Mouse (Mus musculus): ENCODE measurements at regions not wholly inside any gene's neighbourhood (a gene's known extent, or its start where the extent isn't known, plus 50 kb on each side); places are given as distances from the start of the nearest gene placed in this dataset.

- DNase-seq (ENCODE audit: extremely low read depth): no peak
- Histone ChIP-seq H3K27me3 (replicated peaks) (no peaks in the 10 kb centered on the region), H3K9me3 (replicated peaks; ENCODE audit: low read length) (peaks cover 9% of the 10 kb centered on the region), H3K79me2 (replicated peaks; ENCODE audit: control insufficient read depth, extremely low read depth, insufficient read depth, poor library complexity, severe bottlenecking) (no peaks in the 10 kb centered on the region), H3K9ac (ENCODE audit: insufficient read depth, low read depth) (no peak overlapping the region), H3K4me2 (ENCODE audit: insufficient read depth, low read depth, poor library complexity, severe bottlenecking) (no peak overlapping the region), H3K36me3 (replicated peaks in 1 of 2; ENCODE audit: control insufficient read depth in 1 of 2, insufficient read depth in 1 of 2, low read length in 1 of 2) (no peaks in the 10 kb centered on the region), H3K4me3 (replicated peaks in 1 of 3; ENCODE audit: low read depth in 2 of 3, low read length in 2 of 3, poor library complexity in 1 of 3) (no peak overlapping the region), H3K4me1 (ENCODE audit: control insufficient read depth in 1 of 2, insufficient read depth in 2 of 2) (no peaks in the 10 kb centered on the region), H3K27ac (ENCODE audit: insufficient read depth, low read depth) (no peak overlapping the region)
- dilution Hi-C loops (cut with MboI; ENCODE audit: extremely low pct_ligation_motif_present, extremely low pct_unique_long_range_greater_than_20kb, low sequenced_read_pairs) (no loop called here), in situ Hi-C loops (cut with MboI; ENCODE audit: low pct_ligation_motif_present, low pct_unique_long_range_greater_than_20kb, low sequenced_read_pairs) (no loop called here)
- TF ChIP-seq HCFC1 (IDR thresholded peaks at IDR 0.05; ENCODE audit: low read depth, low read length): no peak
- TF ChIP-seq E2F4 (IDR thresholded peaks at IDR 0.05; ENCODE audit: insufficient replicate concordance, low read depth, low read length): no peak
- TF ChIP-seq KAT2A (IDR thresholded peaks at IDR 0.05; ENCODE audit: insufficient replicate concordance, low read length): no peak
- no peak for TF ChIP-seq POLR2AphosphoS2 (IDR thresholded peaks at IDR 0.05; ENCODE audit: low read depth, low read length)
- no peak for TF ChIP-seq ZNF384 (IDR thresholded peaks at IDR 0.05; ENCODE audit: low read depth, low read length)
- TF ChIP-seq MAX (IDR thresholded peaks at IDR 0.05; ENCODE audit: low read length): no peak
- no peak for TF ChIP-seq IRF4 (IDR thresholded peaks at IDR 0.05; ENCODE audit: low read depth, low read length)
- no peak for TF ChIP-seq POLR2A (IDR thresholded peaks at IDR 0.05; ENCODE audit: low read depth, low read length)
- no peak for TF ChIP-seq MAFK (IDR thresholded peaks at IDR 0.05; ENCODE audit: insufficient replicate concordance, low read length)
- no peak for TF ChIP-seq CTCF (conservative IDR thresholded peaks at IDR 0.05 in 1 of 2, IDR thresholded peaks at IDR 0.05 in 1 of 2; ENCODE audit: low read depth in 2 of 2, low read length in 2 of 2)
- TF ChIP-seq UBTF (IDR thresholded peaks at IDR 0.05; ENCODE audit: low read depth, low read length): no peak
- no peak for TF ChIP-seq ZC3H11A (IDR thresholded peaks at IDR 0.05; ENCODE audit: low read depth, low read length)
- no peak for TF ChIP-seq RCOR1 (conservative IDR thresholded peaks at IDR 0.05; ENCODE audit: low read depth, low read length)
- TF ChIP-seq USF1 (IDR thresholded peaks at IDR 0.05; ENCODE audit: low read depth, low read length): no peak
- no peak for TF ChIP-seq TBP (conservative IDR thresholded peaks at IDR 0.05; ENCODE audit: low read depth, low read length)
- no peak for TF ChIP-seq MAZ (IDR thresholded peaks at IDR 0.05; ENCODE audit: low read depth, low read length)
Measured at GRCm38 (mm10) chr5:147786857-147787256, 61.0 kb upstream of the Flt1 start.

- no peaks in the 10 kb centered on the region for H3K27me3 ChIP-seq (replicated peaks)
- H3K4me2 ChIP-seq (ENCODE audit: insufficient read depth, low read depth, poor library complexity, severe bottlenecking): no peak overlapping the region
- TF ChIP-seq MAX (IDR thresholded peaks at IDR 0.05; ENCODE audit: low read length): no peak
- no peak for TF ChIP-seq NRF1 (IDR thresholded peaks at IDR 0.05; ENCODE audit: low read depth, low read length)
- no peak for TF ChIP-seq MAFK (IDR thresholded peaks at IDR 0.05; ENCODE audit: insufficient replicate concordance, low read length)
- TF ChIP-seq MXI1 (IDR thresholded peaks at IDR 0.05; ENCODE audit: low read depth, low read length): no peak
- TF ChIP-seq GABPA (IDR thresholded peaks at IDR 0.05; ENCODE audit: insufficient replicate concordance, low read depth, low read length): no peak
- no peak for TF ChIP-seq TCF12 (IDR thresholded peaks at IDR 0.05; ENCODE audit: low read depth, low read length)
- no peak for TF ChIP-seq SMC3 (IDR thresholded peaks at IDR 0.05; ENCODE audit: low read depth, low read length)
- no peak for TF ChIP-seq ETS1 (conservative IDR thresholded peaks at IDR 0.05; ENCODE audit: low read depth, low read length)
- no peak for TF ChIP-seq ZKSCAN1 (IDR thresholded peaks at IDR 0.05; ENCODE audit: borderline replicate concordance, low read depth, low read length)
- no peak for TF ChIP-seq MYC (IDR thresholded peaks at IDR 0.05; ENCODE audit: low read depth, low read length)
- TF ChIP-seq MEF2A (IDR thresholded peaks at IDR 0.05; ENCODE audit: borderline replicate concordance, low read depth, low read length): no peak
- TF ChIP-seq POLR2AphosphoS2 (IDR thresholded peaks at IDR 0.05; ENCODE audit: low read depth, low read length): no peak
- TF ChIP-seq RAD21 (IDR thresholded peaks at IDR 0.05; ENCODE audit: low read depth, low read length): no peak
- no peak for TF ChIP-seq JUND (conservative IDR thresholded peaks at IDR 0.05; ENCODE audit: low read depth, low read length)
- TF ChIP-seq CHD2 (IDR thresholded peaks at IDR 0.05; ENCODE audit: low read length): no peak
- no peak for TF ChIP-seq HCFC1 (IDR thresholded peaks at IDR 0.05; ENCODE audit: low read depth, low read length)
- no peak for TF ChIP-seq EP300 (IDR thresholded peaks at IDR 0.05; ENCODE audit: low read length)
- no peak for TF ChIP-seq RCOR1 (conservative IDR thresholded peaks at IDR 0.05; ENCODE audit: low read depth, low read length)
- no peak for TF ChIP-seq PAX5 (IDR thresholded peaks at IDR 0.05; ENCODE audit: low read length)
- TF ChIP-seq KAT2A (IDR thresholded peaks at IDR 0.05; ENCODE audit: insufficient replicate concordance, low read length): no peak
- H3K4me3 ChIP-seq (replicated peaks in 1 of 3; ENCODE audit: low read depth in 2 of 3, low read length in 2 of 3, poor library complexity in 1 of 3): no peak overlapping the region
- H3K9me3 ChIP-seq (replicated peaks; ENCODE audit: low read length): peaks cover 6% of the 10 kb centered on the region
- H3K4me1 ChIP-seq (ENCODE audit: control insufficient read depth in 1 of 2, insufficient read depth in 2 of 2): no peaks in the 10 kb centered on the region
- dilution Hi-C loops (cut with MboI; ENCODE audit: extremely low pct_ligation_motif_present, extremely low pct_unique_long_range_greater_than_20kb, low sequenced_read_pairs): no loop called here
- no peak overlapping the region for H3K9ac ChIP-seq (ENCODE audit: insufficient read depth, low read depth)
- H3K27ac ChIP-seq (ENCODE audit: insufficient read depth, low read depth): no peak overlapping the region
- no peak for DNase-seq (ENCODE audit: extremely low read depth)
- no peaks in the 10 kb centered on the region for H3K36me3 ChIP-seq (replicated peaks in 1 of 2; ENCODE audit: control insufficient read depth in 1 of 2, insufficient read depth in 1 of 2, low read length in 1 of 2)
- in situ Hi-C loops (cut with MboI; ENCODE audit: low pct_ligation_motif_present, low pct_unique_long_range_greater_than_20kb, low sequenced_read_pairs): no loop called here
- H3K79me2 ChIP-seq (replicated peaks; ENCODE audit: control insufficient read depth, extremely low read depth, insufficient read depth, poor library complexity, severe bottlenecking): no peaks in the 10 kb centered on the region
Measured at GRCm38 (mm10) chr5:147784159-147784558, 58.3 kb upstream of the Flt1 start.
